Mouse (Mus musculus) gastrocnemius, adult 8-10 months (tissue): ENCODE measurements around the gene Smndc1. TPM values are rescaled to one million over a fixed set of nuclear protein-coding genes. Genes with fewer than 3 reads are reported as not detected.

Experiments used
- DNase-seq, 2 experiments: peaks; one replicate each; pipeline ENCODE4 v3.0.0; 2022; ENCODE audit warnings: low spot score in 2 of 2
- total RNA-seq, 4 experiments: library from RNA; stranded (reverse); gene quantifications; 2 replicates each; pipeline ENCODE4 v1.2.4; 2022

The Smndc1 gene
- total RNA-seq, 4 experiments from 2014 or later, result 27.4 to 32.4 (median 29.6) TPM

- DNase-seq, result no peak
Measured at GRCm38 (mm10) chr19:53345766-53346165, 44.6 kb downstream of the Smndc1 start.

- DNase-seq, result no peak
Measured at GRCm38 (mm10) chr19:53344062-53344461, 46.3 kb downstream of the Smndc1 start.

GRCm38 (mm10) chr19:53343174-53343881 lies 47.0 kb downstream of the Smndc1 start:
- no peak for DNase-seq

- DNase-seq, result no peak
Measured at GRCm38 (mm10) chr19:53340423-53340822, 50.0 kb downstream of the Smndc1 start.

- DNase-seq, result no peak
Measured at GRCm38 (mm10) chr19:53335241-53335640, 55.1 kb downstream of the Smndc1 start.

- no peak for DNase-seq
Measured at GRCm38 (mm10) chr19:53333730-53334129, 56.6 kb downstream of the Smndc1 start.

GRCm38 (mm10) chr19:53331882-53332500 lies 58.4 kb downstream of the Smndc1 start:
- no peak for DNase-seq

- peak; percentile 63 to 81 for DNase-seq
Measured at GRCm38 (mm10) chr19:53329992-53330381, 60.4 kb downstream of the Smndc1 start.

Other genes starting within 250 kb of the Smndc1 start
- 10 to 100 TPM; 48.9 to 53.6 (median 51.5) TPM for gene Mxi1, start 80.1 kb downstream of the Smndc1 start, total RNA-seq
- not detected for gene Gm10197, start 18.8 kb downstream of the Smndc1 start, total RNA-seq
- under 1 TPM; 0.19 to 0.74 (median 0.41) TPM for gene Dusp5, start 138.5 kb upstream of the Smndc1 start, total RNA-seq
- gene Nutf2-ps1, start 198.5 kb upstream of the Smndc1 start, total RNA-seq, result 10 to 100 TPM; 46.2 to 86.0 (median 80.1) TPM
- gene Smc3, start 209.8 kb upstream of the Smndc1 start, total RNA-seq, result 10 to 100 TPM; 10.7 to 17.5 (median 14.9) TPM